Mouse (Mus musculus): Measurements from ENCODE around the gene Aldh16a1. TPM values are rescaled to one million over a fixed set of nuclear protein-coding genes. Genes with fewer than 3 reads are reported as not detected.

Aldh16a1 gene
- total and polyA plus RNA-seq, 2 experiments from 2014 or later: 12.9 to 22.0 TPM

- Histone ChIP-seq H3K4me3 (ENCODE audit: low read depth, low read length) (no peak overlapping the region), H3K27me3 (ENCODE audit: insufficient read depth, low read length) (no peaks in the 10 kb centered on the region), H3K9me3 (ENCODE audit: low read length) (no peaks in the 10 kb centered on the region), H3K27ac (ENCODE audit: low read depth, low read length) (no peak overlapping the region), H3K36me3 (ENCODE audit: insufficient read depth, low read length) (no peaks in the 10 kb centered on the region), H3K4me2 (ENCODE audit: low read depth, low read length, poor library complexity, severe bottlenecking) (no peak overlapping the region), H3K4me1 (ENCODE audit: insufficient read depth, low read length) (no peaks in the 10 kb centered on the region), H3K9ac (replicated peaks; ENCODE audit: low read length, poor library complexity, severe bottlenecking) (no peak overlapping the region)
- TF ChIP-seq CTCF (IDR thresholded peaks at IDR 0.05): no peak
- DNase-seq (ENCODE audit: low spot score) (peak; percentile 50), ATAC-seq (ENCODE audit: low FRiP score) (no peak)
- WGBS: 85% methylated on average over 8 of the region's 8 CpGs
Measured at GRCm38 (mm10) chr7:45139904-45140723, 14.3 kb downstream of the Aldh16a1 start.

GRCm38 (mm10) chr7:45138403-45138802 lies 16.0 kb downstream of the Aldh16a1 start:
- ATAC-seq (ENCODE audit: low FRiP score): no peak
- no peak for DNase-seq (ENCODE audit: low spot score)
- Histone ChIP-seq H3K9ac (replicated peaks; ENCODE audit: low read length, poor library complexity, severe bottlenecking) (no peak overlapping the region), H3K27ac (ENCODE audit: low read depth, low read length) (no peak overlapping the region), H3K4me3 (ENCODE audit: low read depth, low read length) (no peak overlapping the region), H3K27me3 (ENCODE audit: insufficient read depth, low read length) (no peaks in the 10 kb centered on the region), H3K4me1 (ENCODE audit: insufficient read depth, low read length) (no peaks in the 10 kb centered on the region), H3K36me3 (ENCODE audit: insufficient read depth, low read length) (no peaks in the 10 kb centered on the region), H3K9me3 (ENCODE audit: low read length) (no peaks in the 10 kb centered on the region), H3K4me2 (ENCODE audit: low read depth, low read length, poor library complexity, severe bottlenecking) (no peak overlapping the region)
- no peak for TF ChIP-seq CTCF (IDR thresholded peaks at IDR 0.05)
- 80% methylated on average over 1 of the region's 1 CpGs for WGBS

- no peaks in the 10 kb centered on the region for H3K27me3 ChIP-seq (ENCODE audit: insufficient read depth, low read length)
- H3K36me3 ChIP-seq (ENCODE audit: insufficient read depth, low read length): no peaks in the 10 kb centered on the region
- no peak overlapping the region for H3K4me3 ChIP-seq (ENCODE audit: low read depth, low read length)
- no peaks in the 10 kb centered on the region for H3K4me1 ChIP-seq (ENCODE audit: insufficient read depth, low read length)
- 84% methylated on average over 12 of the region's 12 CpGs for WGBS
- no peaks in the 10 kb centered on the region for H3K9me3 ChIP-seq (ENCODE audit: low read length)
- H3K27ac ChIP-seq (ENCODE audit: low read depth, low read length): no peak overlapping the region
- no peak for TF ChIP-seq CTCF (IDR thresholded peaks at IDR 0.05)
- ATAC-seq (ENCODE audit: low FRiP score) (no peak), DNase-seq (ENCODE audit: low spot score) (no peak)
- H3K9ac ChIP-seq (replicated peaks; ENCODE audit: low read length, poor library complexity, severe bottlenecking): no peak overlapping the region
- H3K4me2 ChIP-seq (ENCODE audit: low read depth, low read length, poor library complexity, severe bottlenecking): no peak overlapping the region
Measured at GRCm38 (mm10) chr7:45137171-45138006, 17.0 kb downstream of the Aldh16a1 start.

DNA sequence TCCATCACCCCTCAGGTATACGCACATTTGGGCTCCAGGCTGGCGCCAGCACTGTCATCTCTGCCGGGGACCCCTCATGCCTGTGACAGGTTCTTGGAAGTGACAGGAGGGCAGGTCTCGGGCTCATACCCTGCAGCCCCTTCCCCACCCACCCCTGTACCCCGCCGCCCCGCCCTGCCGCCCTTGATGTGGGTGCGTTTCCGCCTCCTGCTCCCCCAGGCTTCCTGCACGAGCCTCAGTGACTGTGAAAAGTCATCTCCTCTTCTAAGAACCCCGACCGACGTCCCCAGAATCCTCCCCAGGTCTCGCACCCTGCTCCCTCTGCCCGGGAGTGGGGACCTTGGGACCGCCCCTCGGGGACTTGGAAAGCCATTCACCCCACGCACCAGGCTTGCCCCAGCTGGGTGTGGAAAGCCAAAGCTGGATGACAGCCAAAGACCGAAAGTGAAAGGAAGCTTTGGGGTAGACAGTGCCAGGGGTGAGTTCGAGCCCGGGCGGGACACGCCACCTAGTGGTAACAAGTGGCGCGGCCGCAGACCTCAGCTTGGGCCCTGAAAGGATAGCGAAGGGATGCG lies 18.3 kb downstream of the Aldh16a1 start, which contains the start of the genes Gm45713 and Flt3l:
Gene Gm45713, minus strand, starts transcription at position 239 of the 575 bp plus-strand sequence.
Gene Flt3l, minus strand, starts transcription at position 440 of the 575 bp plus-strand sequence.
- TF ChIP-seq CTCF (IDR thresholded peaks at IDR 0.05): peak; percentile 91
- Histone ChIP-seq H3K9me3 (ENCODE audit: low read length) (no peaks in the 10 kb centered on the region), H3K4me3 (ENCODE audit: low read depth, low read length) (peak within 1 kb of the TSS; percentile 38), H3K4me2 (ENCODE audit: low read depth, low read length, poor library complexity, severe bottlenecking) (peak within 1 kb of the TSS; percentile 58), H3K4me1 (ENCODE audit: insufficient read depth, low read length) (no peaks in the 10 kb centered on the region), H3K9ac (replicated peaks; ENCODE audit: low read length, poor library complexity, severe bottlenecking) (peak within 1 kb of the TSS; percentile 50; the same call in 1 of the 2 replicates), H3K27me3 (ENCODE audit: insufficient read depth, low read length) (no peaks in the 10 kb centered on the region), H3K27ac (ENCODE audit: low read depth, low read length) (no peak within 1 kb of the TSS), H3K36me3 (ENCODE audit: insufficient read depth, low read length) (no peaks in the 10 kb centered on the region)
- WGBS: 3% methylated on average over 29 of the region's 29 CpGs
- ATAC-seq (ENCODE audit: low FRiP score) (peak; percentile 62), DNase-seq (ENCODE audit: low spot score) (peak; percentile 83)

- TF ChIP-seq CTCF (IDR thresholded peaks at IDR 0.05): no peak
- Histone ChIP-seq H3K4me1 (ENCODE audit: insufficient read depth, low read length) (no peaks in the 10 kb centered on the region), H3K9me3 (ENCODE audit: low read length) (no peaks in the 10 kb centered on the region), H3K9ac (replicated peaks; ENCODE audit: low read length, poor library complexity, severe bottlenecking) (no peak overlapping the region), H3K4me3 (ENCODE audit: low read depth, low read length) (no peak overlapping the region), H3K27me3 (ENCODE audit: insufficient read depth, low read length) (no peaks in the 10 kb centered on the region), H3K27ac (ENCODE audit: low read depth, low read length) (no peak overlapping the region), H3K36me3 (ENCODE audit: insufficient read depth, low read length) (no peaks in the 10 kb centered on the region), H3K4me2 (ENCODE audit: low read depth, low read length, poor library complexity, severe bottlenecking) (peak overlapping the region; percentile 58)
- ATAC-seq (ENCODE audit: low FRiP score) (no peak), DNase-seq (ENCODE audit: low spot score) (no peak)
- WGBS: 77% methylated on average over 3 of the region's 3 CpGs
Measured at GRCm38 (mm10) chr7:45135370-45135769, 19.0 kb downstream of the Aldh16a1 start.
